Mouse (Mus musculus) retina, postnatal 1 day (tissue): ENCODE data around the gene Chrm4.

Source experiments
- DNase-seq: peaks from one replicate; pipeline ENCODE4 v3.0.0-alpha.2; 2012

Gene Chrm4

DNA sequence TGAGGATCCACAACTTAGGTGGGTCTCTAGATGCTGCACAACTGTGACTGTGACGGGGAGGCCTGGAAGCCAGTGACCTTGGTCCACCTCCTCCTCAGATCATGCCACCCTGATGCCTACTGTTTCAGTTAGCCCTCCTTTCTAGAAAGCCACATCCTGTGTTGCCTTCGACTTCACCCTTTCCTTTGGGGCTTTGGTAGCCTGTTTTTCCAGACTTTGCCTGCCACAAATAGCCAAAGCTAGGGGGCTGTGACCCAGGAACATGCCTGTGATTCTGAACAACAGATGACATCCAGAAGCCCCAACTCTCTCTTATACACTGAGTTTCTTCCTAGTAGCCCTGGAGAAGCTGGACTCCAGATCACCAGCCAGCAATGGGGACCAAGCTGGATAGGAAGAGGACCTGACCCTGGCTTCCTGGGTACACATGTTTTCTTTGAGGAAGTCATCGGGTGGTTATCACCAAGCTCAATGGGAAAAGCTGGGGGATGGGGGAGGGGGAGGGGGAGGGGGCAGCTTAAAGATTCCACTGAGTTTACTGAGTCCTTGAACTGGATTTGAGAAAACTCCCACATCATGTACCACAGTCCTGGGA, 37.7 kb downstream of the Chrm4 start:
- no peak for DNase-seq

DNA sequence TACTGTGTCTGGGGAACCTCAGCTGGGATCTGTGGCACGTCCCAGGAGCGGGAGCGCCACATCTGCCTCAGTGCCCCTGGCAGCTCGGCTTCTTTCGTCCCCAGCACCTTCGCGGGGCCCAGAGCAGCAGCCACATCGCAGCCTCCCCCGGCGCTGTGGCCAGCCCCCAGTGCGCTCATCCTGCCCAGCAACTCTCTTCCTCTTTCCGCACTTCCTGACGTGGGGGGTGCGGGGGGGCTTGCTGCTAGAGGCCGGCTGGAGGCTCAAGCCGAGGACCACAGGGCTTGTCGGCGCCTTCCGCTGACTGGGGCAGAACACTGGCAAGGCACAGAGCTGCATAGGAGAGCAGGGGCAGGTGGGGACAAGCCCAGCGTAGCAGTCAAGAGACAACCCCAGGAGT, 38.4 kb downstream of the Chrm4 start:
- no peak for DNase-seq

DNA sequence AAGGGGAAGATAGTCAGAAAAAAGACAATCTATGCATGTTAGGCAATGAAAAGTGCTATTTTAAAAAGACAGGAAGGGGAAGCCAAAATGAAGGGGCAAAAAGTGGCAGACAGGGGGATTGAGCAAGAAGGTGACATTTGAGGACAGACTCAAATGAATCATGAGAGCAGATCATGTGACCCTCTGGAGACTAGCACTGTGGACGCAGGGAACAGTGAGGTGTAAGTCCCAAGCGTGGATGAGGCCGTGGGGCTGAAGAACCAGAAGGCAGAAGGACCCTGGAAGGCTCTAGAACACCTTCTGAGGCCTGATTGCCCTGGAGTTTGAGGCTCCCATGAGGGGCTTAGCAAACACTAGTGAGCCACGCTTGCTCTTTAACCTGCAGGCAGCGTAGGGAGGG, 39.3 kb downstream of the Chrm4 start:
- no peak for DNase-seq

DNA sequence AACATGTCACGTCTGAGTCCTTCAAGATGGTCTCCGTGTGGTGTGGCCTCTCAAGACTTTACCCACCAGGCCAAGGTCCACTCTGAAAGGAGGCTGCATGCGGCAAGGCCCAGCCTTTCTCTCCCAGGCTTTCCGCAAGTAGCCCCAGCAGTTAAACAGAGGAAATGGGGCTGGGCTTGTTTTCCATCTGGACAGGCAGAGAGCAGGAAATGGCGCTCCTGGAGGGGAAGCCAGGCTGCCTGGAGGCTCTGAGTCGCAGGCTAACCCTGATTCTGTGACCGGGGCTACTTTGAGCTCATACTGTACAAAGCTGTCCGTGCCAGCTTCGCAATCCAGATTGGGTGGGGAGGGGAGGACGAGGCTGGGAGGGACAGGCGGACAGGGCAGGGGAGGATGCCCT, 40.9 kb downstream of the Chrm4 start:
- no peak for DNase-seq

DNA sequence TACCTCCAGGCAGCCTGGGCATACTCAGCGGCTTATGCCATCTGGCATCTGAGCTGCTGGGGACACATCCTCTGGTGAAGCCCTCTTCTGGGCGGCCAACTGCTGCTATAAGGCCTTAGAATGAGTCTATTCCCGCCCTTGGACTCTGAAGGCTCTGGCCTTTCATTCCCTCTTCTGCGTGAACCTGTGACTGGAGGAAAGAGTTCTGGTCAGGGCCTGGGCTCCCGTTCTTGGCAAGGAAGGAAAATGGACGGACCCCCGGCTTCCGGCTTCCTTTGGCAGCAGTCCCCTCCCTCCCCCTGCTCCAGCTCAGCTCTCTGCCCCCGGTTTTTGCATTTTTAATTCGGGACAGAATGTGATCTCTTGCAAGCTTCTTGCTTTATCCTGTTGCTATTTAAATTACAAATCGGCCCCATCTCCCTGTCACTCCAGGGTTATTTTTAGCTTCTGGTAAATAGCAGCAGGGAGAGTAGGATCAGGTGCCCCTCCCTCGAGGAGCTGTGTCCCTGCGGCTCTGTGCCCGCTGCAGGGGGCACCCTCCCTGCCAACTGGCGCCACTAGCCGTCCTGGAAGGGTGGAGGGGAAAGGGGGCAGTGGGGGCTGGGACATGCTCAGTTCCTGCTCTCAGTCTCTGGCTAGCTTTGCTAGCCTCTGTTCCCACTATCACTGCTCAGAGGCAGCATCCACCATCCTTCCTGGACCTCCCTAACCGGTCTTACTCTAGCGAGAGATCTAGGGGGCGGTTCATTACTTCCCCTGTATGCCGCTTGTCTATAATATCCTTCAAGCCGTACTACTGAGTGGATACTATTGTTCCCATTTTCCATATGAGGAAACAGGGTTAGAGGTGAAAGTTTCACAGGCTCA, 44.4 kb downstream of the Chrm4 start:
- DNase-seq = peak; percentile 60

DNA sequence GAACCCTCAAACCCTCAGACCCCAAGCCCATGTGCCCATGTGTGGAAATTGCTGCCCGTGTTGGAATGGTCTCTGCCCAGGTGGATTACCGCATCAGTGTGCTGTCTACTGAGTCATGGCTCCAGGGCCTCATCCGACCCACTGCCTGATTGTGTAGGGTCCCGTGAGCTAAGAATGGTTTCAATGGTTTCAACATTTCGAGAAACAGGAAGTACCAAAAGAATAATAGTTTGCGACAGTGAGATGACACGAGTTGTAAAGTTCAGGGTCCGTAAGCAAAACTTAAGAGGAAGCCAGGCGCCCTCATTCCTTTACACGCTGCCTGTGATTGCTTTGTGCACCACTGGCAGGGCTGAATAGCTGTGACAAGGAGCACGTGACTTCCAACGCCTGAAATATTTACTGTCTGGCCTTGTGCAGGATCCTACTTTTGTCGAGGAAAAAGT, 45.1 kb downstream of the Chrm4 start:
- DNase-seq = peak; percentile 38

DNA sequence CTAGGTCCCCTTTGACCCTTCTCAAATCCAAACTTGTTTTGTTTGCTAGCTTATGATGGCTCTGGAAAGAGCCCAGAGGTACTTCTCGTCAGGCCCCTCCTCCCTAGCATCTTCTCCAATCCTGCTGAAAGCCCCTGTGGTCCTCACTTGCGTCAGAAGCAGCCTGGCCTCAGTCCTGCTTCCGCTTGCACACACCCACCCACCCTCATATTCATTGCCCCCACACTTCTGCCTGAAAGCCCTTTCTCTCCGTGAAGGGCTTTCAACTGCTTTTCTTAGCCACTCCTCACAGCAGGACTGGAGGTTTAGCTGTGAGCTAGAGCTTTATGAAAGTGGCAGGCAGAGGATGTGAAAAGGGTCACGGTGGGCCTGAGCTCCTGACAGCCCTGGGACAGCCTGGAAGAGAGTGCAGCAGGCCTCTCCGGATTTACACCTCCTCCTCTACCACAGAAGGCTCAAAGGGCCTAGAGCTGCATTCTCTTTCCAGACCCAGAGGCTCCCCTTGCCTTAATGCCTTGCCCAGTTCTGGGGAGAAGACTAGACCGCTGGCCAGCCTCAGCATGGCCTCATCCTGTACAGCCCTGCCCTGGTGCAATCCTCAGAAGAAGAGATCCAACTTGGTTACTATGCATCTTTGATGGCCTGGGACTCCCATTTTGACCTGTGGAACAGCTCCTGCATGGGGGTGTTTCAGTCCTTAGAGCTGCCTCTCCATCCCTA, 46.5 kb downstream of the Chrm4 start:
- no peak for DNase-seq

DNA sequence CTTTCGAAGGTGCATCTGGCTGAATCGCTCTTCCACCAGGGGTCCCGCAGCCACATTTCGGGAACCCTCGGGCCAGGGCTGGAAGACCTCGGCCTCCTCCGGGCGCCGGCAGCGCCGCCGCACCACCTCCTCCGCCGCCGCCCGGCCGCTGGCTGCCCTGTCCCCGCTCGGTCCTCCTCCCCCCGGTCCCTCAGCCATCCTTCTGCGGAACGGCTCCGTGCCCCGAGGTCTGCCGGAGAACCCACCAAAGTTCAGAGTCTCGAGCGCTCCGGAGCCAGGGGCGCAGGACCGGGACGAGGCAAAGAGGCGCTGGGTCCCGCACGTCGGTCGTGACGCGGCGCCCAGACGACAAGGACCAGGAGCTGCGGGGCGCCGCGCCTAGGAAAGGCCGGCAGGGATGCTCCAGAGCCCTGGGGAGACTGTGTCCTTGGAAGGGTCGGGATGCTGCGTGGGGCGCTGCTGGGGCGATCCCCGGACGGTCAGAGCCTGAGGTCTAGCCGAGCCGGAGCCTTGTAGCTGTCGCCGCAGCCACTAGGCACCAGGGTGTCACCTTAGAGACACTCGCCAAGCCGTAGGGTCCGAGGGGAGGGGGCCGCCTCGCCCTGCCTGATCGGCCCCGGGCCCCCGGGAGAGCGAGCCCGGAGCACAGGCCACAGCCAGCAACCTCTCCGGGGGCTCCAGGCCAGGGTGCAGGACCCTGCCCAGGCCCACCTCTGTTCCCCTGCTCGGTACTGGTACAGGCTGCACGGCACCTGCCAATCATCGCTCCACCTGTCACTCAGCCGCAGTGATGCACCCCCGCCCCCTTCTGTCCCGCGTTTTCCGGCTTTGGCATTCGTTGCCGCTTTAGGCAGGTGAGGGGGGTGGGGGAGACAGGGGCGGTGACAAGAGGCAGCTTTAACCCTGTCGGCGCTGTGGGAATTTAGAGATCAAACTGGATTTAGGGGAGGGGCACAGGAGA, 48.8 kb downstream of the Chrm4 start, which contains the start of gene Dgkz:
Gene Dgkz, minus strand, starts transcription at position 284 of the 961 bp plus-strand sequence.
- DNase-seq = peak; percentile 49

DNA sequence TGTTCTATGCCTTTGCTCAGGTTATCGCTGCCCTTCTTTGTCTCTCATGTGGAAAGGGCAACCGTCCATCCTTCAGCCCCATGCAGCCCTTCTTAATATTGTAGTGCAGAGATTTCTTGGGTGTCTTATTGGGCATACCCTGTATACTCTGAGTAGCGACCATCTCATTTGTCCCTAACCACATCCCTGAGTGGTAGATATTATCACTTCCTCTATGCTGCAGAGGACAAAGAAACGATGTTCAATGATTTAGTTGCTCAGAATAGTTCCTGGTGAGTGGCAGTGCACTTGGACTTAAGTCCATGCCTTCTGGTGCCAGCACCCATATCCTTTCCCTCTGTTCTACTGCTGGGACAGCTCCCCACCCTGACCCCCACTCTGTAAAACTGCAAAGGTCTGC, 50.9 kb downstream of the Chrm4 start:
- DNase-seq = no peak
